Mouse (Mus musculus): ENCODE measurements around the gene Cyp26c1.

- TF ChIP-seq CTCF (IDR thresholded peaks at IDR 0.05; ENCODE audit: extremely low read depth, insufficient read length, insufficient replicate concordance, low read depth, low read length) (no peak), POLR2A (IDR thresholded peaks at IDR 0.05; ENCODE audit: low read depth, low read length) (no peak)
Observed at GRCm38 (mm10) chr19:37667855-37668594, 17.4 kb upstream of the Cyp26c1 start.
